ENCODE assay signal across 25 mouse cellular contexts in the genomic region with DNA sequence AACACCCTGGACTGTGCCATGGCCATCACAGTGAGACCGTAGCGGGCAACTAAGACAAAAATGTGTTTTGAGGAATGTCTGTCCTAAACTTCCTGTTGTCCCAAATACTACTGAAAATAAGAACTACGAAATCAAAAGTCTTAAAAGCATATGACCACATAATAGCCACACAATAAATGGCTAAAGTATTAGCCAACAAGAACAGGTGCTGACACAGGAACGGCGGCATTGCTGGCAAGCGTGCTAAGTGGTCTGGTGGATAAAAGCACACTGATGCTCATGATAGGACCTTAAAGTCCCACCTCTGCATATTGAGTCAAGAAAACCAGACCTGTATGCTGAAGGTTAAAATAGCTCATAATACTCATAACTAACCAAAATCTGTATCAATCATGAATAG.
"Had no signal": no experiment of that assay in that cellular context is flagged by ENCODE, and none has a peak within 500 bp of the region (broad histone marks: within the 10 kb centered on the region; RNA-seq: fewer than 3 reads in every experiment).

No protein-coding gene starts in this region.

- ATAC-seq: forebrain, embryonic 13.5 days; forebrain, embryonic 14.5 days; forebrain, embryonic 15.5 days; forebrain, embryonic 16.5 days; forebrain, postnatal 0 days had no signal

- H3K36me3 ChIP-seq: embryonic facial prominence, embryonic 15.5 days; forebrain, embryonic 15.5 days had no signal

- H3K27me3 ChIP-seq: embryonic facial prominence, embryonic 12.5 days; embryonic facial prominence, embryonic 13.5 days; embryonic facial prominence, embryonic 15.5 days; forebrain, embryonic 12.5 days; forebrain, embryonic 13.5 days; forebrain, embryonic 15.5 days had no signal

- H3K9me3 ChIP-seq: embryonic facial prominence, embryonic 10.5 days; embryonic facial prominence, embryonic 12.5 days; embryonic facial prominence, embryonic 13.5 days; embryonic facial prominence, embryonic 15.5 days; forebrain, embryonic 10.5 days; forebrain, embryonic 12.5 days; forebrain, embryonic 13.5 days; forebrain, embryonic 15.5 days had no signal

- H3K27ac ChIP-seq: embryonic facial prominence, embryonic 10.5 days; embryonic facial prominence, embryonic 12.5 days; embryonic facial prominence, embryonic 13.5 days; embryonic facial prominence, embryonic 15.5 days; forebrain, embryonic 10.5 days; forebrain, embryonic 12.5 days; forebrain, embryonic 13.5 days; forebrain, embryonic 15.5 days; gastrocnemius, adult 2 months; heart, adult 2 months had no signal

- H3K9ac ChIP-seq: embryonic facial prominence, embryonic 12.5 days; embryonic facial prominence, embryonic 13.5 days; embryonic facial prominence, embryonic 15.5 days; forebrain, embryonic 12.5 days; forebrain, embryonic 13.5 days; forebrain, embryonic 15.5 days; forebrain, postnatal 0 days had no signal

- DNase-seq: cerebellum, adult 8-10 months; cerebellum, adult 9-10 months; cerebellum, adult 9-11 months; cerebellum, postnatal 10 days; cerebellum, postnatal 14 days; embryo, embryonic 11 days; forebrain, postnatal 0 days; gastrocnemius, adult 2 months; gastrocnemius, postnatal 10 days; gastrocnemius, postnatal 14 days; gastrocnemius, postnatal 25 days; gastrocnemius, postnatal 36 days; heart, adult 18-20 months; heart, adult 2 months had no signal

- H3K4me2 ChIP-seq: embryonic facial prominence, embryonic 12.5 days; embryonic facial prominence, embryonic 13.5 days; embryonic facial prominence, embryonic 15.5 days; forebrain, embryonic 12.5 days had no signal

- H3K4me3 ChIP-seq: embryonic facial prominence, embryonic 10.5 days; embryonic facial prominence, embryonic 12.5 days; embryonic facial prominence, embryonic 13.5 days; embryonic facial prominence, embryonic 15.5 days; erythroblast, embryonic 14.5 days; forebrain, embryonic 10.5 days; forebrain, embryonic 12.5 days; forebrain, embryonic 13.5 days; forebrain, embryonic 15.5 days; gastrocnemius, adult 2 months; heart, adult 2 months had no signal
